Mouse (Mus musculus) naive thymus-derived CD4-positive, alpha-beta T cell, adult 2 months (primary cell): ENCODE data around the gene Stox2.

ENCODE experiments used
- DNase-seq: peaks from one replicate; pipeline ENCODE4 v3.0.0-alpha.2; 2011; ENCODE audit warnings: low read depth

The Stox2 gene

GRCm38 (mm10) chr8:47289641-47290040, 156.5 kb downstream of the Stox2 start:
- no peak for DNase-seq

GRCm38 (mm10) chr8:47288866-47289541, 157.2 kb downstream of the Stox2 start:
- DNase-seq: no peak

GRCm38 (mm10) chr8:47288131-47288865, 157.9 kb downstream of the Stox2 start:
- no peak for DNase-seq

- DNase-seq: no peak
Observed at GRCm38 (mm10) chr8:47287641-47288130, 158.5 kb downstream of the Stox2 start.

GRCm38 (mm10) chr8:47287201-47287621, 159.0 kb downstream of the Stox2 start:
- no peak for DNase-seq

- no peak for DNase-seq
Observed at GRCm38 (mm10) chr8:47286081-47286700, 160.0 kb downstream of the Stox2 start.

GRCm38 (mm10) chr8:47285435-47285834, 160.7 kb downstream of the Stox2 start:
- no peak for DNase-seq

- no peak for DNase-seq
Observed at GRCm38 (mm10) chr8:47284329-47285326, 161.5 kb downstream of the Stox2 start.

GRCm38 (mm10) chr8:47279898-47280297, 166.3 kb downstream of the Stox2 start:
- no peak for DNase-seq

- DNase-seq: no peak
Observed at GRCm38 (mm10) chr8:47278211-47278610, 168.0 kb downstream of the Stox2 start.

- DNase-seq: no peak
Observed at GRCm38 (mm10) chr8:47268931-47269330, 177.2 kb downstream of the Stox2 start.

GRCm38 (mm10) chr8:47268062-47268822, 177.9 kb downstream of the Stox2 start:
- DNase-seq: no peak

GRCm38 (mm10) chr8:47263070-47263843, 182.9 kb downstream of the Stox2 start:
- no peak for DNase-seq

- no peak for DNase-seq
Observed at GRCm38 (mm10) chr8:47260751-47261474, 185.2 kb downstream of the Stox2 start.

- no peak for DNase-seq
Observed at GRCm38 (mm10) chr8:47250832-47251231, 195.3 kb downstream of the Stox2 start.

- no peak for DNase-seq
Observed at GRCm38 (mm10) chr8:47245116-47245515, 201.0 kb downstream of the Stox2 start.

- DNase-seq: no peak
Observed at GRCm38 (mm10) chr8:47244202-47244601, 202.0 kb downstream of the Stox2 start.

- DNase-seq: no peak
Observed at GRCm38 (mm10) chr8:47243631-47244030, 202.5 kb downstream of the Stox2 start.

- peak; percentile 1 for DNase-seq
Observed at GRCm38 (mm10) chr8:47243016-47243630, 203.0 kb downstream of the Stox2 start.
